ENCODE assay signal across 25 mouse cellular contexts in the genomic region with DNA sequence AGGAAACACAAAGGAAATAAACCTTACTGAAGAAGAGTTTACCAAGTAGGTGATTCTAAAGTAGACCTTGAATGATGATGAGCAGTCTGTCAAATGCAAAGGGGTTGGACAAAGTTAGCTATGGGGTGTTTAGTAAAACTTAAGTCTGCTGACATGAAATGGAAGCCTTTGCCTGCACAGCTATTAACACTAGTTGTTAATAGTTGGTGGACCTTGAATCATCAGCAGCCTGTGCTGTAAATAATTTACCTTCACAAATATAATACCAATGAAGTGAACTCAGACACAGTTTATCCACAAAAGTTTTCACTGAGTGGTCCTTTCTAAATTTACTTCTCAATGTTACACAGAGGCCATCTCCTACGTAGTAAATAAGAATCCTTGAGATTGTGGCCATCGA. TPM values are rescaled to one million over a fixed set of nuclear protein-coding genes. Genes with fewer than 3 reads are reported as not detected.
DNase-seq lines count a peak whose midpoint lies in the region; ATAC-seq and TF ChIP-seq lines count a peak whose summit lies in the region.
"Had no signal": no experiment of that assay in that cellular context is flagged by ENCODE, and none has a peak within 500 bp of the region (broad histone marks: within the 10 kb centered on the region; RNA-seq: fewer than 3 reads in every experiment).

No protein-coding gene starts in this region.

- no peak overlapping the region for H3K27ac ChIP-seq in intestine, embryonic 14.5 days (ENCODE audit: low read depth)
- H3K27ac ChIP-seq in intestine, postnatal 0 days (ENCODE audit: low read depth, low read length), result no peak overlapping the region
- H3K27ac ChIP-seq in kidney, adult 2 months (ENCODE audit: insufficient read depth, low read depth, low read length), result peak overlapping the region; percentile 56
- H3K27ac ChIP-seq in kidney, embryonic 15.5 days, result no peak overlapping the region
- no peak overlapping the region for H3K27ac ChIP-seq in midbrain, embryonic 11.5 days (ENCODE audit: low read depth, low read length)
- H3K27ac ChIP-seq in midbrain, embryonic 10.5 days (replicated peaks), result no peak overlapping the region
- H3K27ac ChIP-seq: embryonic facial prominence, embryonic 10.5 days; embryonic facial prominence, embryonic 12.5 days; forebrain, embryonic 13.5 days had no signal

- peak; percentile 4 for DNase-seq in intestine, embryonic 14.5 days (ENCODE audit: low spot score)
- peak; percentile 51 for DNase-seq in kidney, adult 2 months
- DNase-seq in kidney, adult 18-20 months, result no peak
- DNase-seq in kidney, adult 9 months, result peak; percentile 62
- DNase-seq in midbrain, embryonic 11.5 days (ENCODE audit: low spot score, missing footprints), result peak; percentile 28
- DNase-seq in midbrain, embryonic 10.5 days (ENCODE audit: low spot score), result no peak
- DNase-seq: adrenal gland, adult 8-10 months; adrenal gland, postnatal 14 days; adrenal gland, postnatal 36 days; B cell, adult 2 months; cerebellum, adult 11-12 months; cerebellum, adult 2 months; cerebellum, adult 9-10 months; cerebellum, postnatal 10 days; cerebellum, postnatal 25 days had no signal

- no peaks in the 10 kb centered on the region for H3K4me1 ChIP-seq in intestine, embryonic 14.5 days (replicated peaks; ENCODE audit: control insufficient read depth, insufficient read depth, low read length)
- no peaks in the 10 kb centered on the region for H3K4me1 ChIP-seq in intestine, postnatal 0 days (replicated peaks; ENCODE audit: control insufficient read depth, insufficient read depth, low read length)
- peaks cover 3% of the 10 kb centered on the region; the same call in 1 of the 2 replicates for H3K4me1 ChIP-seq in kidney, adult 2 months (ENCODE audit: control insufficient read depth, insufficient read depth, low read length)
- H3K4me1 ChIP-seq in kidney, embryonic 15.5 days, result no peaks in the 10 kb centered on the region
- no peaks in the 10 kb centered on the region for H3K4me1 ChIP-seq in midbrain, embryonic 11.5 days (ENCODE audit: control insufficient read depth, insufficient read depth, low read length)
- peaks cover 3% of the 10 kb centered on the region; the same call in 1 of the 2 replicates for H3K4me1 ChIP-seq in midbrain, embryonic 10.5 days
- H3K4me1 ChIP-seq: embryonic facial prominence, embryonic 10.5 days; embryonic facial prominence, embryonic 12.5 days; forebrain, embryonic 13.5 days had no signal

- H3K4me3 ChIP-seq in intestine, embryonic 14.5 days (ENCODE audit: low read depth, low read length), result no peak overlapping the region
- H3K4me3 ChIP-seq in intestine, postnatal 0 days (ENCODE audit: low read depth, low read length), result no peak overlapping the region
- H3K4me3 ChIP-seq in kidney, adult 2 months (ENCODE audit: insufficient read depth, low read depth, low read length), result no peak overlapping the region
- no peak overlapping the region for H3K4me3 ChIP-seq in kidney, embryonic 15.5 days (replicated peaks)
- no peak overlapping the region for H3K4me3 ChIP-seq in midbrain, embryonic 11.5 days (ENCODE audit: low read depth, low read length)
- H3K4me3 ChIP-seq in midbrain, embryonic 10.5 days, result no peak overlapping the region
- H3K4me3 ChIP-seq: embryonic facial prominence, embryonic 10.5 days; embryonic facial prominence, embryonic 12.5 days; forebrain, embryonic 13.5 days had no signal

- H3K27me3 ChIP-seq in intestine, embryonic 14.5 days (replicated peaks; ENCODE audit: control insufficient read depth, insufficient read depth, low read length), result no peaks in the 10 kb centered on the region
- no peaks in the 10 kb centered on the region for H3K27me3 ChIP-seq in intestine, postnatal 0 days (replicated peaks; ENCODE audit: control insufficient read depth, insufficient read depth, low read length)
- no peaks in the 10 kb centered on the region for H3K27me3 ChIP-seq in kidney, adult 2 months (replicated peaks; ENCODE audit: control insufficient read depth, insufficient read depth, low read length)
- no peaks in the 10 kb centered on the region for H3K27me3 ChIP-seq in kidney, embryonic 15.5 days
- H3K27me3 ChIP-seq in midbrain, embryonic 11.5 days (ENCODE audit: control insufficient read depth, insufficient read depth, low read length), result no peaks in the 10 kb centered on the region
- no peaks in the 10 kb centered on the region for H3K27me3 ChIP-seq in midbrain, embryonic 10.5 days (ENCODE audit: low read depth, poor library complexity, severe bottlenecking)
- H3K27me3 ChIP-seq: CH12.LX; embryonic facial prominence, embryonic 12.5 days; forebrain, embryonic 13.5 days; Patski had no signal

- no peak for TF ChIP-seq CTCF in intestine, postnatal 0 days (IDR thresholded peaks at IDR 0.05; ENCODE audit: low read depth)
- no peak for TF ChIP-seq CTCF in kidney, adult 2 months (conservative IDR thresholded peaks at IDR 0.05; ENCODE audit: insufficient read depth, insufficient read length, low read depth, low read length)

- WGBS in intestine, embryonic 14.5 days, result 87% methylated on average over 2 of the region's 2 CpGs
- 87% methylated on average over 2 of the region's 2 CpGs for WGBS in intestine, postnatal 0 days
- 71% methylated on average over 2 of the region's 2 CpGs for WGBS in kidney, adult 2 months
- WGBS in kidney, embryonic 15.5 days, result 88% methylated on average over 2 of the region's 2 CpGs
- WGBS in midbrain, embryonic 11.5 days, result 89% methylated on average over 2 of the region's 2 CpGs
- WGBS in midbrain, embryonic 10.5 days, result 92% methylated on average over 2 of the region's 2 CpGs

- H3K9me3 ChIP-seq in intestine, embryonic 14.5 days (ENCODE audit: control insufficient read depth, low read length), result no peaks in the 10 kb centered on the region
- no peaks in the 10 kb centered on the region for H3K9me3 ChIP-seq in intestine, postnatal 0 days (ENCODE audit: control insufficient read depth)
- H3K9me3 ChIP-seq in kidney, embryonic 15.5 days (replicated peaks), result no peaks in the 10 kb centered on the region
- no peaks in the 10 kb centered on the region for H3K9me3 ChIP-seq in midbrain, embryonic 11.5 days (ENCODE audit: control insufficient read depth, low read length)
- H3K9me3 ChIP-seq in midbrain, embryonic 10.5 days (replicated peaks), result no peaks in the 10 kb centered on the region
- H3K9me3 ChIP-seq: embryonic facial prominence, embryonic 10.5 days; embryonic facial prominence, embryonic 12.5 days; forebrain, embryonic 13.5 days; G1E had no signal

- no peak for ATAC-seq in intestine, embryonic 14.5 days (replicated peaks; ENCODE audit: low FRiP score, low TSS enrichment, low read depth)
- ATAC-seq in intestine, postnatal 0 days, result no peak
- no peak for ATAC-seq in kidney, embryonic 15.5 days (replicated peaks; ENCODE audit: low FRiP score)
- no peak for ATAC-seq in midbrain, embryonic 11.5 days (ENCODE audit: low FRiP score)
- ATAC-seq: activated CD4-positive, CD25-positive, alpha-beta regulatory T cell, adult 4 months; CD4-positive, CD25-positive, alpha-beta regulatory T cell, adult 4 months; forebrain, embryonic 13.5 days; Patski had no signal

- H3K9ac ChIP-seq in intestine, embryonic 14.5 days (ENCODE audit: low read length), result no peak overlapping the region
- H3K9ac ChIP-seq in intestine, postnatal 0 days (ENCODE audit: low read depth, low read length), result no peak overlapping the region
- no peak overlapping the region for H3K9ac ChIP-seq in kidney, embryonic 15.5 days
- H3K9ac ChIP-seq in midbrain, embryonic 11.5 days (ENCODE audit: low read length), result no peak overlapping the region
- H3K9ac ChIP-seq: embryonic facial prominence, embryonic 12.5 days; forebrain, embryonic 13.5 days had no signal

- no peak for TF ChIP-seq POLR2A in kidney, adult 2 months (IDR thresholded peaks at IDR 0.05; ENCODE audit: low read depth, low read length)

- H3K4me2 ChIP-seq in intestine, embryonic 14.5 days (ENCODE audit: low read length), result no peak overlapping the region
- H3K4me2 ChIP-seq in intestine, postnatal 0 days (replicated peaks; ENCODE audit: low read depth), result no peak overlapping the region
- no peak overlapping the region for H3K4me2 ChIP-seq in kidney, embryonic 15.5 days
- H3K4me2 ChIP-seq in midbrain, embryonic 11.5 days, result no peak overlapping the region
- H3K4me2 ChIP-seq: embryonic facial prominence, embryonic 12.5 days; forebrain, embryonic 13.5 days had no signal

- no peaks in the 10 kb centered on the region for H3K36me3 ChIP-seq in intestine, embryonic 14.5 days (ENCODE audit: control insufficient read depth, insufficient read depth, low read length)
- H3K36me3 ChIP-seq in intestine, postnatal 0 days (ENCODE audit: control insufficient read depth, insufficient read depth), result 0 out of 2 replicates have a peak, but pooled peaks cover 3% of the 10 kb centered on the region
- no peaks in the 10 kb centered on the region for H3K36me3 ChIP-seq in kidney, adult 2 months (ENCODE audit: control insufficient read depth, insufficient read depth, low read length)
- H3K36me3 ChIP-seq in kidney, embryonic 15.5 days, result no peaks in the 10 kb centered on the region
- H3K36me3 ChIP-seq in midbrain, embryonic 11.5 days (ENCODE audit: control insufficient read depth, insufficient read depth, low read length), result no peaks in the 10 kb centered on the region
- no peaks in the 10 kb centered on the region for H3K36me3 ChIP-seq in midbrain, embryonic 10.5 days
- H3K36me3 ChIP-seq: embryonic facial prominence, embryonic 10.5 days; embryonic facial prominence, embryonic 12.5 days; G1E had no signal

RNA-seq across cellular contexts. Expression of a gene that starts 52.7 kb away (rescaled TPM):
- 4.5 and 4.9 TPM in 2 replicates for polyA plus RNA-seq in intestine, embryonic 14.5 days (2014; fragmentation: Nextera tagmentation; extraction: Ambion mirVana)
- polyA plus RNA-seq in intestine, postnatal 0 days (2015; fragmentation: Nextera tagmentation; extraction: Ambion mirVana), result 12.8 and 15.5 TPM in 2 replicates
- polyA plus RNA-seq in kidney, adult 2 months (2012; rRNA removed), result 7.9 and 8.4 TPM in 2 replicates
- 5.1 and 5.3 TPM in 2 replicates for polyA plus RNA-seq in kidney, embryonic 15.5 days (2015; fragmentation: Nextera tagmentation; extraction: Ambion mirVana)
- 5.8 and 7.0 TPM in 2 replicates for polyA plus RNA-seq in midbrain, embryonic 11.5 days (2014; fragmentation: Nextera tagmentation; extraction: Ambion mirVana)
- polyA plus RNA-seq in midbrain, embryonic 10.5 days (2016; fragmentation: Nextera tagmentation; extraction: Ambion mirVana), result 3.9 and 4.3 TPM in 2 replicates
- polyA plus RNA-seq: activated CD4-positive, CD25-positive, alpha-beta regulatory T cell, adult 4 months; CD4-positive, CD25-positive, alpha-beta regulatory T cell, adult 4 months; G1E had no signal

Comparison
In these comparisons a context has a peak if more than half of its experiments do, and no peak if none do; other contexts are left out.
1. DNase-seq: peak in intestine, embryonic 14.5 days (single experiment), kidney, adult 2 months (single experiment), kidney, adult 9 months (single experiment) and midbrain, embryonic 11.5 days (single experiment); none in kidney, adult 18-20 months (single experiment) and midbrain, embryonic 10.5 days (single experiment).